Mouse (Mus musculus) C2C12 (cell line): ENCODE results near the gene Gadd45gip1. TPM values are rescaled to one million over a fixed set of nuclear protein-coding genes. Genes with fewer than 3 reads are reported as not detected.
A peak's percentile ranks its signal among the peaks of the same experiment; 100 is the strongest.

Experiments used
- H3K27me3 ChIP-seq: one replicate; pipeline ENCODE4 v1.6.1; 2011; ENCODE audit not compliant: control insufficient read depth, insufficient read depth, insufficient read length
- H3K36me3 ChIP-seq: one replicate; pipeline ENCODE4 v1.6.1; 2011; ENCODE audit not compliant: control insufficient read depth, insufficient read depth
- H3K4me3 ChIP-seq: one replicate; pipeline ENCODE4 v1.5.1; 2011; ENCODE audit warnings: mild to moderate bottlenecking, control low read depth; ENCODE audit not compliant: poor library complexity, insufficient read depth, severe bottlenecking
- H3K79me2 ChIP-seq: one replicate; pipeline ENCODE4 v1.6.1; 2011; ENCODE audit not compliant: control insufficient read depth, insufficient read depth
- H3K79me3 ChIP-seq: one replicate; pipeline ENCODE4 v1.6.1; 2011; ENCODE audit warnings: low read depth, control low read depth
- H3ac ChIP-seq: one replicate; pipeline ENCODE3; 2011; ENCODE audit warnings: low read depth; ENCODE audit not compliant: control insufficient read depth, insufficient read length
- CEBPB ChIP-seq: IDR thresholded peaks from one replicate; pipeline ENCODE4 v1.6.1; 2011; ENCODE audit warnings: low read depth, mild to moderate bottlenecking, control low read depth, moderate library complexity
- CTCF ChIP-seq: IDR thresholded peaks from one replicate; pipeline ENCODE4 v1.5.1; 2011; ENCODE audit not compliant: control insufficient read depth, insufficient read depth, insufficient read length
- FOSL1 ChIP-seq: IDR thresholded peaks from one replicate; pipeline ENCODE4 v1.8.0; 2011; ENCODE audit warnings: mild to moderate bottlenecking, low read length; ENCODE audit not compliant: poor library complexity, insufficient read depth, severe bottlenecking
- MAX ChIP-seq: IDR thresholded peaks from one replicate; pipeline ENCODE4 v1.6.1; 2011; ENCODE audit warnings: mild to moderate bottlenecking, control low read depth
- MYOD1 ChIP-seq: IDR thresholded peaks from one replicate; pipeline ENCODE4 v1.6.1; 2011; ENCODE audit warnings: low read depth; ENCODE audit not compliant: control insufficient read depth, insufficient read length
- MYOG ChIP-seq: IDR thresholded peaks from one replicate; pipeline ENCODE4 v1.6.1; 2011; ENCODE audit not compliant: control insufficient read depth, insufficient read length; ENCODE audit errors: extremely low read depth
- USF1 ChIP-seq: IDR thresholded peaks from one replicate; pipeline ENCODE4 v1.6.1; 2011; ENCODE audit warnings: low read depth, mild to moderate bottlenecking, control low read depth, moderate library complexity
- polyA plus RNA-seq: library from polyadenylated mRNA; unstranded; fragments of >200 nt; fragmentation: generic; extraction: Trizol; gene quantifications from one replicate; pipeline ENCODE4 v1.2.1, GENCODE M21; 2012; ENCODE audit warnings: missing spikeins

The Gadd45gip1 gene
- polyA plus RNA-seq, 1 experiment: 32.5 TPM

DNA sequence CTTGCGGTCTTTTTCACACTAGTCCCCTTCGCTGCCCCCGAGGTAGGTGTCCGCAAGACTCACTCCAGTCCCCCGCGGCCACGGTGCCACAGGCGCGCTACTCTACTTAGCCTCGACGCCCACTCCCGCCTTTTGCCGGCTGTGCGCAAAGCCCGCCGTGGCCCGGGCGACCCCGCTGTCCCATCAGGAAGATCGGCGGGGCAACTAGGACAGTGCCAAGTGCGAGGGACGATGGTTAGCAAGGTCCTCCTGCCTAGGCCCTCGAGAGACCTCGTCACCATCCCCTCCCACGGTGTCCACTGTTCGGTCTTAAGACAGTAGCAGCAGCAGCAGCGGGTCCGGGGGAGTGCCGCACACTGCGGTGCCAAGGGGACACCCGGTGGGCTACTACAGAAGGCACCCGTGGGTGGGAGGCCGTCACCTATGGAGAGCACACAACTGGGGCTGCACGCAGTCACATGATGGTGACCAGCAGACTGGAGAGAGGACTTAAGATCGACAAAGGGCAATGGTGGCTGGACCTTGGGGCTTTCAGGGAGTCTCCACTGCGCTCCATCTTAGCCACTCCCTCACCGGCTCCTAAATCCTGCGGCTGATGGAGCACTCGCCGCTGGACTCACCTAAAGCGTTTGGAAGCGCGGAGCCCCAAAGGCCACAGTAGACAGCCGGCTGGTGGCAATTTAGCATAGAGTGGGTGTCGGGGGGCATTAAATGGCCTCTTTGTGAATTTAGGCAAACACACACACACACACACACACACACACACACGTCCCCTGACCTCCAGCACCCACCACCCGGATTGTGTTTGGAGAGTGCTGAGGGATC lies 46.4 kb upstream of the Gadd45gip1 start:
- no peaks in the 10 kb centered on the region for H3K36me3 ChIP-seq
- H3ac ChIP-seq: peak overlapping the region; percentile 27
- peaks cover 76% of the 10 kb centered on the region for H3K79me3 ChIP-seq
- no peak for TF ChIP-seq USF1
- no peak for TF ChIP-seq CTCF
- TF ChIP-seq MYOD1: no peak
- TF ChIP-seq FOSL1: no peak
- TF ChIP-seq CEBPB: no peak
- no peak for TF ChIP-seq MYOG
- no peak for TF ChIP-seq MAX
- no peak overlapping the region for H3K4me3 ChIP-seq
- H3K27me3 ChIP-seq: no peaks in the 10 kb centered on the region
- H3K79me2 ChIP-seq: peaks cover 100% of the 10 kb centered on the region

DNA sequence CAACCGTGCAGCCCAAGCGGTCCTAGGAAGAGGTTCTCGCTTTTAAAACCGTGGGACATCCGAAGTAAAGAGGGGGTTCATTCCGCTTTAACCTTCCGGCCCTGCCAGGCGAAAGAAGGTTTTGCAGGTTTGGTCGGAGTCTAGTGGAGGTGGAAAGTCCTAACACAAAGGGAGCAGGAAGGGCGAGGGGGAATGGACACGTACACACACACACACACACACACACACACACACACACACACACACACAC lies 45.9 kb upstream of the Gadd45gip1 start:
- Histone ChIP-seq H3K79me3 (peaks cover 77% of the 10 kb centered on the region), H3K27me3 (no peaks in the 10 kb centered on the region), H3ac (no peak overlapping the region), H3K36me3 (no peaks in the 10 kb centered on the region), H3K79me2 (peaks cover 100% of the 10 kb centered on the region), H3K4me3 (no peak overlapping the region)
- no peak for TF ChIP-seq USF1
- no peak for TF ChIP-seq FOSL1
- no peak for TF ChIP-seq MYOG
- TF ChIP-seq MAX: no peak
- TF ChIP-seq MYOD1: no peak
- TF ChIP-seq CEBPB: no peak
- TF ChIP-seq CTCF: no peak

DNA sequence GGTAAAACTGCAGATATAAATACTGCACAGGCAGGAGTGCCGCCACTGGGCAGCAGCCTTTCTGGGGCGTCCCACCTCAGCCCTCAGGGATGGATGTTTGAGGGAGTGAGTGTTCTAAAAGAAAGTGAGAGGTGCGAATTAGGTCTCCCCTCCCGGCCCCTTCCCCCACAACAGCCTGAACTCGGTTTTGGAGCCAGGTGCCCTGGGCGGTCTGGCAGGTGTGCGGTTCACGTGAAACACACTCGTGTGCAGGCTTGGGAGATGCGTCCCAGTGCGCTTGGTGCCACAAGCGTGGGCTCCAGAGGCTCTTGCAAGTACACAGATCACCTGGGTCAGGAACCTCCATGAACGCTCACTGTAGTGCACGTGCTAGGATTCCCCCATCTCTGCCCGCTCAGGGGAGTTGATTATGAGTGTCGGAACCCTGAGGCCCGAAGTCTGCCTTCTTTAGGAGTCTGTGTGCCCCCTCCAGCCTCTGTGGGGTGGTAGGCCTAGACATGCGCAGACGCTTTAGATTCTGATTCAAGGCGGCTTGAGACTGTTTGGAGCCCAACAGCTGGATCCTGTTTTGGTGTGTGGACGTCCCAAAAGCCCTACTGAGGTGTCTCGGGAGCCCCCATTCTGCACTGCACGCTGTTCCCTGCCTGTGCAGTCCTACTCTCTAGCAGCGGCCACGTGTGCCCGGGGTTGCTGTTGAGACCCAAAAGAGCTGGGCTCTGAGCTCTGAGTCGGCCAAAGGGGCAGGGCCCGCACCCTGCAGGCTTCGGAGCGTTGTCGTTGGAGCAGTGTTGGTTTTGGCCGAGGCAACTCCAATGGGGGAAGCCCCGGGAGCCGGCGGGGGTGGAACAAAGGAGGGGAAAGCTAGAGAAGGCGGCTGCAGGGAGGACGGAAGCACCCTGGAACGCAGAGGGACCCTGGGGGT lies 45.3 kb upstream of the Gadd45gip1 start:
- Histone ChIP-seq H3K36me3 (no peaks in the 10 kb centered on the region), H3K79me3 (peaks cover 80% of the 10 kb centered on the region), H3K27me3 (no peaks in the 10 kb centered on the region), H3ac (no peak overlapping the region), H3K4me3 (no peak overlapping the region), H3K79me2 (peaks cover 100% of the 10 kb centered on the region)
- TF ChIP-seq USF1: no peak
- TF ChIP-seq MYOG: no peak
- no peak for TF ChIP-seq MYOD1
- TF ChIP-seq FOSL1: no peak
- TF ChIP-seq CEBPB: no peak
- TF ChIP-seq CTCF: no peak
- no peak for TF ChIP-seq MAX

DNA sequence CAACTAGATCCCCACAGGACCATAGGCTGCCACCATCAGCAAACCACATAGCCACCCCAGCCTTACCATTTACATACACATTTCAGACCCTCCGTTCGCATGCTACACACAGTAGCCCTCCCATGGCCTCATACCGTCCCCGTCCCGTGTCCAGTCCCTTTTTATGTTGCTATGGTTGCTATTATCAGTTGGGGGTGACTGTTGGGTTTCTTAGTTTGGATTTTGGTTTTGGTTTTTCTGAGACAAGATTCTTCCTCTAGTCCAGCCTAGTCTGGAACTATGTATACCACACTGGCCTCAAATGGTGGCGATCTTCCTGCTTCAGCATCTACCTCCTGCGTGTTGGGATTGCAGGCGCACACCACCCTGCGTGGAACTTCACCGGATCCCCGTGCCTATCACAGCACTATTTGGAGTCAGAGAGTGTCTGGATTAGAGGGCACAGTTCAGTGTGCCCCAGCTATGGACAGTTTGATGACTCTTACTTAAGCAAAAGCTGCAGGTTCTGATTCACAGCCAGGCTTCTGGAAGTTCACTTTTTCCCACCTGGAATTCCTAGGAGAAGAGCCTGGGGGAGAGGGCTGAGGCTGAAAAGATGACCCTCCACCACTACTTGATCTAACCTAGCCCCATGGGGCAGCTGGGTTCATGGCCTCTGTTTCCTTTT lies 44.4 kb upstream of the Gadd45gip1 start:
- TF ChIP-seq MYOG (no peak), CEBPB (no peak), USF1 (no peak), CTCF (no peak), FOSL1 (no peak), MYOD1 (no peak), MAX (no peak)
- H3K79me3 ChIP-seq: peaks cover 80% of the 10 kb centered on the region
- no peaks in the 10 kb centered on the region for H3K36me3 ChIP-seq
- H3K4me3 ChIP-seq: no peak overlapping the region
- H3ac ChIP-seq: no peak overlapping the region
- peaks cover 100% of the 10 kb centered on the region for H3K79me2 ChIP-seq
- H3K27me3 ChIP-seq: no peaks in the 10 kb centered on the region

DNA sequence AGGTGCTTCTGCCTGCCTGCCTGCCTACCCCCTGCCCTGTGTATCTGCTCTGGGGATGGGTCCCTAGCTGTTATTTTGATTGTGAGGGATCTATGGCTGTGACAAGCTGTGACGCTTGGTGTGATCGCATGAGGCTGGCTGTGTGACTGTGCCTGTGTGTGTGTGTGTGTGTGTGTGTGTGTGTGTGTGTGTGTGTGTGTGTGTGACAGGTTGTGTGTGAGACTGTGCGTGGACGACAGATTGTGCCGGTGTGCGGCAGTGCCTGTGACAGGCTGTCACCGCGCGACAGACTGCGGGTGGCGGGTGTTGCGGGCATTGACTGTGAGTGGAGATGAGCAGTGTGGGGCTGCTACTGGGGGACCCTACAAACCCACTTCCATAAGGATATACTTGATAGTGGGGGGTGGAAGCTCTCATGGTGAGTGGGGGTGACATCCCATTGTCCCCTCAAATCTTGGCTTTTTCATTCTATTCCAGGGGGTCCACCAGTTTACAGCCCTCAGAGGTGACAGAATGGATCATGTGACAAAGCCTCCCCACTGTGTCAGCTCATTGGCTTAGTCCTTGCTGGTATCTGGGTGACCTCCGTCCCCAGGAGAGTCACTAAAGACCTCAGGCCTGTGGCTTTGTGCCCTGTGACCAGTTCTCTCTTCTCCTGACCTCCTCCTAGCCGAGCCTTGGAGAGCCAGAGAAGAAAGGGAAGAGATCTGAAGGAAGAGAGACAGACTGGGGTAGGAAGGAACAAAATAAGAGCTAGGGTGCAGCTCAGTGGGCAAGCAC lies 43.6 kb upstream of the Gadd45gip1 start:
- TF ChIP-seq MYOG (no peak), CTCF (no peak)
- no peaks in the 10 kb centered on the region for H3K27me3 ChIP-seq

More for the DNA sequence above, 43.6 kb upstream of the Gadd45gip1 start:
- Histone ChIP-seq H3K79me2 (peaks cover 100% of the 10 kb centered on the region), H3K4me3 (no peak overlapping the region), H3K36me3 (no peaks in the 10 kb centered on the region), H3ac (no peak overlapping the region), H3K79me3 (peaks cover 80% of the 10 kb centered on the region)
